Mouse (Mus musculus): ENCODE measurements around the gene D1Ertd622e.
A peak's percentile ranks its signal among the peaks of the same experiment; 100 is the strongest.

The D1Ertd622e gene

GRCm38 (mm10) chr1:97661406-97662241 lies at the start of gene D1Ertd622e:
D1Ertd622e (minus strand) TSS chr1:97662074.
- peak; percentile 50 for DNase-seq (ENCODE audit: low read depth)

DNA sequence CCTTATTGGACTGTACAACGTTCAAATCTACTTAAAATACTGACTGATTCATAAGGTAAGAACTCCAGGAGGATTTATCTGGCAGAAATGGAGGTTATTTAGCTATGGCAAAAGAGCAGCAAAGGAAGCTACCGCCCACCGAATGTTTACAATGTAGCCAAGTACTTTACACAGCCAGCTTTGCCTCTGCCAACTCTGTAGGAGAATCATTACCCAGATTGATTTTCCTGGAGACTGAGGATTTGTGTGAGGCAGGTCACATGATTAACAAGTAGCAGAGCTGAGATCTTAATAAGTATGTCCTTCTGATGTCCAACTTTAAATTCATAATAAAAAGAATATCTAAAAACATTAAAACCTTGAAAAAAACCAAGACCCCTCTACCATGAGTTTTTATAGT lies 48.6 kb upstream of the D1Ertd622e start:
- DNase-seq (ENCODE audit: low read depth), result no peak

- no peak for DNase-seq (ENCODE audit: low read depth)
Observed at GRCm38 (mm10) chr1:97705389-97705788, 43.5 kb upstream of the D1Ertd622e start.

DNA sequence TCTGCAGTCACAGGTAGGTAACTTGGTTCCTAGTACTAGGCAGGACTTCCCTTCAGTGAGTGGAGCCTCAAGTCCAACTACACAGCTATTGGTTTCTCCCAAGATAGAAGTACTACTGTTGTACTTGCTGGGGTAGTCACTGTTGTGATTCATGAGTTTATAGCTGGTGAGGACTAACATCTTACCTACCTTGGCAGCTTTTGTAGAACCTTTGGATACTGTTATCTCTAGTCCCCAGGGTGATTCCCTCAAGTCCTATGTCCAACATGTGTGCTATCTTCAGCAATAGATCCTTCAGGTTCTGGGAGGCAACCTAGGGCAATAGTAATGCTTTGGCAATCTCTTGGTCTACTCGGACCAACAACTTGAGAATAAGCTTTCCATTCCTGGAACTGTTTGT lies 42.8 kb upstream of the D1Ertd622e start:
- DNase-seq (ENCODE audit: low read depth), result no peak

DNA sequence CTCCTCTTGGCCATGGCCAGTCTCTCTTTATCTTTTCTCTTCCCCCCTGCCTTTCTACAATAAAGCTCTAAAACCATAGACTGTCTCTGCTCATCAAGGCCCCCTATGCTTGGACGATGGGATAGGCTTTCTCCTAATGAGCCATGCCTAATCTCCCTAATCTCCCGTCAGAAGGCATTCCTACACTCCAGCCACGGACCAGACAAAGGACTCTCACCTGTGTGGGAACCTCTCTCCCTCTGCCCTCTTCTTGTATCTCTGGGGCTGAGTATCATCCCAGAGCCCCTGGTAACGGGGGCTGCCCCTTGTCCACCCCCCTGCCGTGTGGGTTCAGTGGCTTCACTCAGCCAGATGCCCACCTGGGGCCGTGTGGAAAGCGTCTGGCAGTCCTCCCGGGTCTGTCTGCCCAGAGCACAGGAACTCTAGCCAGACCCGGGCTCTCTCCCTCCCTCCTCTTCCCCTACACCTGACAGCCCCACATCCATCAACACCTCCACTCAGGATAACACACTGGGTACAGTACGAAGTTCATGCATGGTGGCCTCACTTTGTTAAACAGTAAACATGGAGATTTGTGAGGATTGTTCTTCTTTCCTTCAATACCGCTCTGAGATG lies 37.2 kb upstream of the D1Ertd622e start:
- DNase-seq (ENCODE audit: low read depth), result no peak

- no peak for DNase-seq (ENCODE audit: low read depth)
Observed at GRCm38 (mm10) chr1:97697273-97697672, 35.4 kb upstream of the D1Ertd622e start.

DNA sequence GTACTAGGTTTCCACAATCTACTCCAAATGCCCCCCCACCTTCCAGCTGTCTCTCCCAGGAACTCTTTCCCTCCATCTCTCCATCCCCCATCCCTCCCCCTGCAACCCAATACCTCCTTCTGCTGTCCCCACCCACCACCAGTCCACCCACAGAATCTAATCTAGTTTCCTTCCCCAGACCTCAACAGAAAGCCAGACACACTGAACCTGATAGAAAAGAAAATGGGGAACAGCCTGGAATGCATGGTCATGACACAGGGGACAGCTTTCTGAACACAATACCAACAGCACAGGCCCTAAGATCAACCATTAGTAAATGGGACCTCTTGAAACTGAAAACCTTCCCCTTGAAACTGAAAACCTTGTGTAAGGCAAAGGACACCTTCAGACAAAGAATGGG lies 32.0 kb upstream of the D1Ertd622e start:
- DNase-seq (ENCODE audit: low read depth), result no peak

DNA sequence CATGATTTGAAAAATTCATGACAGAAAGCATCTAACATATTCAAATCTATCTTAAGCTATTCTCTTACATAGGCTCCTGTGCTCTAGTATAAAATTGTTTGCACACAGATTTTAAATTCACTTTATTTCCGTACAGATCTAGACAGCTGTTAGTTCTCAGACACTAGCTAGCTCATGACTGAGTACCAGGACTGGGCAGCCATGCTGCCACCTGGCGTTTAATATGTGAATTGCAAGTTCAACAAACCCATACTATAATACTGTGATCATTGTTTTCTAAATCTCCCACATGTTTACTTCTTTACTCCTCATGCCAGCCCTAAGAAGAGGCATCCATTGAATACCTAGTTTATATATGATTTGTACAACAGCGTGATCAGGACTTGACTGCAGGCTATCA lies 26.9 kb upstream of the D1Ertd622e start:
- DNase-seq (ENCODE audit: low read depth), result peak; percentile 31

DNA sequence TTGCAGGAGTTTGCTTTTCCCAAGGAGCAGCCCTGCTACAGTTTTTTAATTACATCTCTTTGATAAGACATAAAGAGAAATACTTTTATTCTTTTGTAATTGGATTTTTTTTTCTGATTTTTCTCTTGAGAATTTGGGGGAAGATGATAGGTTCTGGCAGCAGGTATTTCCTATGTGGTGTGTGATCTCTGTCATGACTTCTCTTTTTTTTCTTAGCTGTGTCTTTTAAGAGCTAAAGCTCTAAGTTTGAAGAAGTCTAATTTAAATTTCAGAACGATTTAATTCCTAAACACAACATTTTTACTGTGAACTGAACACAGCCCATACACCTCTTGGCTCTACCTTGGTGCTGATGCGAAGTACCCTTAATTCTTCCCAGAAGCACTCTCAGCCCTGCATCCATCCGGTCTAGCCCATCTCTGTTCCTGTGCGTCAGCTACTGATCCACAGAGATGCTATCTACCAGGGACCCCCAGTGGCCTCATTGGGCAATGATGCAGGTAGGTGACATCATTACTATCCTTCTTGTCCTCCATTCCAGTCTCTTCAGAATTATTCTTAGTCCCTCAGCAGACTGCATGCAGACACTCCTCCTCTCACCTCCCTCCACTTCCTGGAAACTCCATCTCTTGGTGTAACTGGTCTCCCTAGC lies 14.8 kb upstream of the D1Ertd622e start:
- no peak for DNase-seq (ENCODE audit: low read depth)

DNA sequence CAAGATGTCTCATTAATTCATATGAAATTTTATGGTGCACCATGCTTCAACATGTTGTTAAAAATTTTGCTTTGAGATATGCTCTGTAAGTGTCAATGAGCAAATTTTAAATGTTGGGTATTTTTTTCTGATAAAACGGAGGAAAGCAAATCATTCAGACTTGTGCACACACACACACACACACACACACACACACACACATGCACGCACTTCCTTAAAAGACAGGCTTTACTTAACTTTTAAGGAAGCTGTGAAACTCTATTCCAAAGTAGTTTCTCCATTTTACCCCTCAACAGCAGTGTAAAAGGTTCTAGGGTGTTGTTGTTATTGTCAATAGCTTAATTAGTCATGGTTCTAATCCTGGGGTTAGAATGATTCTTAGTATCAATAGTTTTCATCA lies 14.2 kb upstream of the D1Ertd622e start:
- DNase-seq (ENCODE audit: low read depth), result no peak

DNA sequence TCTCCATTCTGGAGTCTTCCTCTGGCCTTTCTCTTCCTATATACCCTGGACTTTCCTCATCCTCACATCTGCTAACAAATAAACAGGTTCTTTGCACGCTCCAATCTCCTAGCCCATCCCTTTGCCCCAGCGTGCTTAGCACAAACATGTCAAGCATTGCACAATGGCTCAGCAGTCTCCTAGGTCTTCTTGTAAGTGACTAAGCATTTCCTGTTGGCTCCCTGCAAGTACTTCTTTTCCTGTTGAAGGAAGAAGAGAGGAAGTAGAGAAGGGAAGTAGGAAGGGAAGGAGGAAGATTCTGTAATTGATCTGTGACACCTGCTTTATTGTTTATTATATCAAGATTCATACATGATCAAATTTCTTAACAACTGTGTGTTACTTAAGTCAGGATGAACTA lies 11.0 kb upstream of the D1Ertd622e start:
- DNase-seq (ENCODE audit: low read depth), result no peak

GRCm38 (mm10) chr1:97667288-97667687 lies 5.4 kb upstream of the D1Ertd622e start:
- DNase-seq (ENCODE audit: low read depth), result no peak

- DNase-seq (ENCODE audit: low read depth), result no peak
Observed at GRCm38 (mm10) chr1:97662324-97662723, 450 bp upstream of the D1Ertd622e start.

DNA sequence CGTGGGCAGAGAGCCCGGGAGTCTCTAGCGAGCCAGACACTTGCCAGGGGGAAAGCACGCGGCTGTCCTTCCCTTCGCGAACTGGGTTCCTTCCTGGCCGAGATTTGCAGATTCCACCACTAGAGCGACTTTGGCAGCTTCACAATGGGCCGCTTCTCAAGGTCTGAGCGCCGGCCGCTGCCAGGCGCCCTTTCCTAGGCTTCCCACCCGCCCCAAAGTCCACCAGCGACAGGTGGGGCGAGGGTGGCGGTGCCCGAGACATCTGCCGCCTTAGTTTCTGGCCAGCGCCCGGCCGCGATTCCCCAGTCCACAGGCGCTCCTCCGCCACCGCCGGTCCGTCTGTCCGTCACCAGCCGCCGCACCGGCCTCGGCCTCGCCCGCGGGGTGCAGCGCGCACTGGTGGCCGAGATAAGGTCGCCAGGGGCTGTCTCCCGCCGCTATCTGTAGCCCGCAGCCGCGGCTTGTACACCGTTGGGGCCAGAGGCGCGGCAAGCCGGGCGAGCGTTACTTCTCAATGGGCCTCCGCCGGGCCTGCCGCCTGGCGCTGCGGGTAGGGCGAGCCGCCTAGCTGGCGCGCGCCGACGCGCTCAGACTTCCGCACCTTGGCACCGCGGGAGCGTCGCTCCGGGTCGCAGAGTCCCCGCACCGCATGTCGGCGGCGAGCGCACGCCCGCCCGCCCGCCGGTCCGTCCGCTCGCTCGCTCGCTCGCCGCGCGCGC lies 1.0 kb downstream of the D1Ertd622e start:
- DNase-seq (ENCODE audit: low read depth), result no peak

GRCm38 (mm10) chr1:97659405-97659804 lies 2.5 kb downstream of the D1Ertd622e start:
- no peak for DNase-seq (ENCODE audit: low read depth)

DNA sequence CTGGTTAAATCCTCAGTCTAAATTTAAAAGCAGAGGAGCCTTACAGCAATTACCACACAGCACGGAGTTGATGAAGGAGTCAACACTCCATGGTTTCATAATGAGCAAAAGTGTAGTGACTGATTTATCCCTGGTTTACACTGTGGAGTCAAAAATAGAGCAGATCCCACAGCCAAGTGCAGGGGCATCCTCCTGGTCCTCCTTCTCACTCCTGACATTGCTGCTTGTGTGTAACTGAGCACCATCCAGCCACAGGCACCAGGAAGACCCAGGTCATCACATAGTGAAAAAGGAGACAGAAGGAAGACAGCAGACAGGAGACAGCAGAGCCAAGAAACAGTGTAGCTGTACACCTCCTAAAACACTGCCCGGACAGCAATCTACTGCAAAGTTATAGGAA lies 4.1 kb downstream of the D1Ertd622e start:
- DNase-seq (ENCODE audit: low read depth), result no peak

DNA sequence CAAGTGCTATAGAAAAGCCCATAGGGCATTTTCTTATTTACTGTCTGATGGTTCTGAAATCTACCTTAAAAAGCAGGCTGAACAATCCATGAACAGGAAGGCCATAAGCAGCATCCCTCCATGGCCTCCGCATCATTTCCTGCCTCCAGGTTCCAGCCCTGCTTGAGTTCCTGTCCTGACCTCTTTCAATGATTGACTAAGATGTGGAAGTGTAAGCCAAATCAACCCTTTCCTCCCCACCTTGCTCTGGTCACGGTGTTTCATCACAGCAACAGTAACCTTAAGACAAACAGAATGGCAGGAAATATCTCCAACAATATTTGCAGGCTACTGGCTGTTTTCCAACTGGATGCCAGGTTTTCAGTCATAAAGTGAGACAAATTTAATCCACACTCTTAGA lies 4.7 kb downstream of the D1Ertd622e start:
- no peak for DNase-seq (ENCODE audit: low read depth)

- no peak for DNase-seq (ENCODE audit: low read depth)
Observed at GRCm38 (mm10) chr1:97654397-97654975, 7.4 kb downstream of the D1Ertd622e start.

- no peak for DNase-seq (ENCODE audit: low read depth)
Observed at GRCm38 (mm10) chr1:97650553-97651123, 11.2 kb downstream of the D1Ertd622e start.

- DNase-seq (ENCODE audit: low read depth), result no peak
Observed at GRCm38 (mm10) chr1:97650072-97650471, 11.8 kb downstream of the D1Ertd622e start.

DNA sequence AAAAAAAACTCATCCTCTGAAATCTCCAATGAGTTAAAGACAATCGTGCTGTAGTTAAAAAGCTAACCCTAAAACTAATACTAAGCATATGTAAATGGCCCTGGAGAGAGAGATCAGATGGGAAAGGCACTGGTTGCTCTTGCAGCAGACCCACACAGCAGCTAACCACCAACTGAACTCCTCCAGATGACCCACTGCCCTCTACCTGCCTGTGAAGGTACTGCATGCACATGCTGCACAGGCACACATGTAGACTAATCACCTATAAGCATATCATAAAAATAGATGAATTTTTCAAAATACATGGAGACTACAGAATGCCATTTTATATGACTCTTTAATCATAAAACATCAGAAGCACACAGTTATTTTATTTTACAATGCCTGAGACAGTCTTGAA lies 14.8 kb downstream of the D1Ertd622e start:
- DNase-seq (ENCODE audit: low read depth), result no peak

DNA sequence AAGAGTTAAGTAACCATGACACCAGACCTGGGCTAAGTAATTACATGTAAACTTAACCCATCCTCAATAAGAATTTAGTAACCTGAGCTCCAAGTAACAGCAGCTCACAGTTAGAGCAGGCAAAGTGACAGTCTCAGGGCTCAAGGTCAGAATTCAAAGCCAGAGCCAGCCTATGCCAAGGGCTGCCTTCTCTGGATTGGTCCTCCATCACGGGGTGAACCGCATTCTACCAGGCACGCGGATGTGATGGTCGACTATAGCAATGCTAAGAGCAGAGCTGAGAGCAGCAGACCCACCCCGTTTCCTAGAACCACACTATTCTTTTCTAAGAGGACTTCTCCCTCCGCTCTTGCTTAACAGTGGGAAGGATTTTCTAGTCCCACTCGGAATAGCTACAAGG lies 27.8 kb downstream of the D1Ertd622e start:
- DNase-seq (ENCODE audit: low read depth), result no peak
